Mouse (Mus musculus) layer of hippocampus, postnatal 10 days (tissue): ENCODE data around the gene Myo5a. TPM values are rescaled to one million over a fixed set of nuclear protein-coding genes. Genes with fewer than 3 reads are reported as not detected.
"Not testable (repeated sequence)": the region's sequence is repeated elsewhere in the genome, so short reads cannot be mapped to it uniquely, and the experiment has no call there.

Experiments
- DNase-seq, 2 experiments: peaks; one replicate each; pipeline ENCODE4 v3.0.0; 2021; ENCODE audit warnings: low spot score in 2 of 2
- total RNA-seq, 2 experiments: library from RNA; stranded (reverse); gene quantifications; 2 replicates each; pipeline ENCODE4 v1.2.3; 2021

Gene Myo5a
- total RNA-seq, 2 experiments from 2014 or later: 200 to 212 TPM

DNA sequence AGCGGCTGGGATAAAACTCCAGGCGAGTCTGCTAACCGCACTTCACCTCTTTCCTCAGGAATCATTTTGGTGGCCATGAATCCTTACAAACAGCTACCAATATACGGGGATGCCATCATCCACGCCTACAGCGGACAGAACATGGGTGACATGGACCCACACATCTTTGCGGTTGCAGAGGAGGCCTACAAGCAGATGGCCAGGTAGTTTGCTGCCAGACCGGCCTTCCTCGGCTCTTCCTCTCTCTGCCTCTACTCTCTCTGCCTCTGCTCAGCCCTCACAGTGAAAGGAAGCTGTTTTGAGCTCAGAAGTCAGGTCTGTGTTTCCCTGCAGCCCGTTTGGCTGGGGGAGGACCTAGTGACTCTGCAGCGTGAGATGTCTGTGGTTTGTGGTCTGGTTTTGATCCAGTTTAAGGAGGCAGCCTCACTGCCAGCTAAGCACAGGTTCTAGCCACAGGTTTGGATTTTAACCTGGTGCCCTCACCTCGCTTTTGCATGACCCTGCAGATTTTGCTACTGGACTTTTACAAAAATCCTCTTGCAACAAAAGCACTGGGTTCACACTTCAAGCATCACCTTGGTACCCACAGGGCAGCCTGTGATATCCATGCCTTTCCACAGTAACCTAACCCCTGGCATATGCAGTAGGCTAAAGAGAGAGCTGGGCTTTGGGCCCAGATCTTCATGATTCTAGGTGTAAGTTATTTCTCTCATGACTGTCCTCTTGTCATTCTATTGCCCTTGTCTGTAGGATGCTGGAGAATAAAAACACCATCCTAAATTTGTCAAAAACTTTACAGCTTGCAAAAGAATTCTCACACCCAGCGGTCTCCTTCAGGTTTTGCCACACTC, 175.5 kb downstream of the Myo5a start:
- DNase-seq: no peak

DNA sequence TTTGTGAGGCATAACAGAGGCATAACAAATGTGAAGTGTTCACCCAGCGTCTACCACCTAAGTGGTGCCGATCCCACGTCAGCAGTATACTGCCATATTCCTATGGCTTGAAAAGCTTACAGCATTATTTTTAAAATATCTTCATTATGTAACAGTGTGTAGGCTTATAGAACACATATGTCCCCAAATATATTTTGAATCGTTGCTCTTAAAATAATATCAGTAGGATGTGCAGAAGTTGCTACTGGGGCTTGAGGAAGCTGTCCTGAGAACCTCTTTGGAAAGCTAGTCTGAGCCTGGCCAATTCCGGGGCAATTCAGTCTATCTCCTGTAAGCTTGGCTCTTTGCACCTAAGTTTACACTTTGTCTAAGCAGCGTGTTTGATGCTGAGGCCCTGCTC, 177.1 kb downstream of the Myo5a start:
- no peak for DNase-seq

DNA sequence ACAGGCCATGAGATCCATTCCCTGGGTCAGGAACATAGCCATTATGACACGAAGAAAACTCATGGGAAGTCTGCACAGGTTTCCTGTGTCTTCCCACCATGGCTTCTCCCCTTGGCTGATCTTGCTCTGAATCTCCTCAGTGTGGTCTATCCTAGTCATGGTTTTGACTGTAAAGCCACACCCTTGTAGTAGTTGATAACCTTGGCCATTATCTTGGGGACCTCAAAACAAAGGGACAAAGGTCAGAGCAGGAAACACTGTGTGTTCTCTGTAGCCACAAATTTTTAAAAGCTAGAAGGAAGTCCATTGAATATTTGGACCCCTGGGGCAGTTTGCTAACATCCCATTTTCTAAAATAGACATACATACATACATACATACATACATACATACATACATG, 177.5 kb downstream of the Myo5a start:
- no peak for DNase-seq

GRCm38 (mm10) chr9:75248874-75249273, 178.1 kb downstream of the Myo5a start:
- no peak for DNase-seq

GRCm38 (mm10) chr9:75253158-75253557, 182.3 kb downstream of the Myo5a start:
- not testable (repeated sequence) for DNase-seq

- DNase-seq: no peak
Measured at GRCm38 (mm10) chr9:75253766-75254165, 183.0 kb downstream of the Myo5a start.

- DNase-seq: peak; percentile 21 to 46
Measured at GRCm38 (mm10) chr9:75254196-75254955, 183.6 kb downstream of the Myo5a start.

DNA sequence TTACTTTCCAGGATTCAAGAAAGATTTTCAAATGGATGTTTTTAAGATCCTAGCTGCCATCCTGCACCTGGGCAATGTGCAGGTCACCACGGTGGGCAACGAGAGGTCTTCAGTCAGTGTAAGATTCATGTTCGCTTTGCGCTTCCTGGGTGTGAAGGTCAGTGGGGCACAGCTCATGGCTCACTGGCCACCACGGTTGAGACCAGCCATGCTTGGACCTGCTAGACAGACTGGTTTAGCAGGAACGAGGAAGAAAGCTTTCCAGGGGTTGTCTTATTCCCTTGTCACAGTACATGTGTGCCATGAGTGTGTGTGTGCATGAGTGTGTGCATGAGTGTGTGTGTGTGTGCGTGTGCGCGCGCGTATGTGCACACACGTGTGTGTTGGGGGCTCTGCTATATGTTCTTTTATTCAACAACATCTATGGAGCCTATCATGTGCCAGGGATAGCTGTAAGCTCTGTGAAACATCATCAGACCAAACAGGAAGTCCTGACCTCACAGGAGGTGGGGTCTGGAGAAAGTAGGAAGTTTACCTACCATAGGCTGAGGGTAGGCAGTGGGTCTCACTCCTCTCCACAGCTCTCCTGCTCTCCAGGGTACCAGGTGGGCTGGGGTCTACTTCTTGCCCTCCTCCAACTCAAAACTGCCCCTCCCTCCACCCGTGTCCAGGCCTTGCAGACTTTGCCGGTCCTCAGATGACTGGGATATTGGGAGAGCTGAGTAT, 185.2 kb downstream of the Myo5a start:
- DNase-seq: no peak

DNA sequence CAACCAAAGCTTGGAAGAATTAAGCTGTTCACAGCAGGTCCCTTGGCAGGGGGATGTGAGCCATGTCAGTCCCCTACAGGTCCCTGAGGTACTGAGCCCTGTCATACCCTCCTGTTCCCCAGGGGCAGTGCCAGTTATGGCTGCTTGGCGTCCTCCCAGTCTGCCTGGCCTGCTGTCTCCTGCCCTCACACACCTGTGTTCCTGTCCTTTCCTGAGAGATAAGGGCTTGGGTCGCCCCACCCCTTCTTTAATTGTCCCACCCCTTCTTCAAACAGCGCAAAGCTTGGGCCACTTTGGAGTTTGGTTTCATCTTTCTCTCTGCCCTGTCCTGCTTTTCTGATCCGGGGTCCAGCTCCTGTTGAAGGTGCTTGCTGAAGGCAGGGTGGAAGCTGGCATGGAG, 188.0 kb downstream of the Myo5a start:
- DNase-seq: no peak

- no peak for DNase-seq
Measured at GRCm38 (mm10) chr9:75259656-75260055, 188.8 kb downstream of the Myo5a start.

DNA sequence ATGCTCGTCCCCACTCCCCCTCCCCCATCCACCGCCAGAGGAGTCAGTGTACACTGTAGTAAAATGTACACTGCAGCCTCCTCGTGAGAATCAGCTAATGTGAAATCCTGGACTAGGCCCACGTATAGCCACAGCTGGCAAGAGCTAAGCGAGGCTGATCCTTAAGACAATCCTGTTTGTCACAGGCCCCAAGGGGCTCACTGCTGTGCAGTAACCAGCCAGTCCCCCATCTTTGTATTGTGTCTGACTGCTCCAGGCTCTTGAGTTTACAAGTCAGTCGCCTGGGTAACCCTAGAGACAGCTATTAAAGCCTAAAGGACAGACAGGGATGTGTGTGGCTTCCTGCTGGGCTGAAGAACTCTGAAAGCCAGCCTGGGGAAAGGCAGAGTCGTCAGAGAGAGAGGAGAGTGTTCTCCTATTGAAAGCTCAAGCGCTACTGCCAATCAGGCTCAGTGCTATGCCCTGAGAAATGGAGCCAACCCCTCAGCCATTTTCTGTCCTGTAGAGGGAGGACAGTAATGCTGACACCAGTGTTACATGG, 190.6 kb downstream of the Myo5a start:
- DNase-seq: no peak

DNA sequence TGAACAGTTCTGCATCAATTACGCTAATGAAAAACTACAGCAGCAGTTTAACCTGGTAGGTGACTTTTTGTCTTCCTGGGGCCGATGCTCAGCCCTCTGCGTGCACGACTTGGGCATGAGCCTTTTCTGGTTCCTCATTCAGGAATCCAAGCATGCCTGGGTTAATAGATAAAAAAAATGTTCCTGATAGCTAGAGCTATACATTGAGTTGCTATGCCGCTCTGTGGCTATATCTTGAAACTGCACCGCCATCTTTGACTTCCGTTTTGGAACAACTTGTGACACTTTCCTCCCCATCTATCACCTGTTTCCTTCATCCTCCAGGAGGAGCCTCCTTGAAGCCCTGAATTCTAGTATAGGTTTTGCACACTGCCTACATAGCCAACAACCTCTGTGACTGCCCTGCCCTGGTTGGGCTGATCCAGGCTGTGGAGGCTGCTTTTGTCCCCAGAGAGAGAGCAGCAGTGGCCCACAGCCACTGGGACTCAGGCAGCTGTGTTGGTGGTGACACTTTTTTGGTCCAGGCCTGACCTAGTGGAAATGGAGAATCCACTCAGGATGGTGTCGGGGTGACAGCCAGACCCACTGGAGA, 191.5 kb downstream of the Myo5a start:
- DNase-seq: no peak

- DNase-seq: no peak
Measured at GRCm38 (mm10) chr9:75264008-75264718, 193.3 kb downstream of the Myo5a start.

GRCm38 (mm10) chr9:75267147-75267546, 196.3 kb downstream of the Myo5a start:
- no peak for DNase-seq

DNA sequence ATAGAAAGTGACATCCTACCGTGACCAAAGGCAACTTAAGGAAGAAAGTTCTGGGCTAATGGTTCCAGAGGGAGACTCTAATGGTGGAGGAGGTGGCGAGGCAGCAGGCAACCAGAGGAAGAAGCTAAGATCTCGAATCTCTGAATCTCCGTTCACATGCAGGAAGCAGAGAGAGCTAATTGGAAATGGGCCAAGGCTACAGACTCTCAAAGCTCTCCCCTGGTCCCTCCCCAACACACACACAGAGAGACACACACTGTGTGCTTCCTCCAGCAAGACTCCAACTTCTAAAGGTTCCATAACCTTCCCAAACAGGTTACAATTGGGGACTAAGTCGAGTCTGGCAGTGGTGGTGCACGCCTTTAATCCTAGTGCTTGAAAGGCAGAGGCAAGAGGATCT, 199.6 kb downstream of the Myo5a start:
- no peak for DNase-seq

GRCm38 (mm10) chr9:75271539-75271938, 200.7 kb downstream of the Myo5a start:
- no peak for DNase-seq
